Mouse (Mus musculus) hindbrain, embryonic 16.5 days (tissue): ENCODE measurements around the gene Arhgef18. TPM values are rescaled to one million over a fixed set of nuclear protein-coding genes. Genes with fewer than 3 reads are reported as not detected.

Experiments used
- ATAC-seq: fragments of 200-750 bp; cut with Nextera tagmentation; 2 replicates; pipeline ENCODE4 v1.8.0; 2017; ENCODE audit warnings: moderate TSS enrichment, moderate library complexity
- H3K27ac ChIP-seq: fragments of 300-500 bp; sonication (generic); 2 replicates; pipeline ENCODE4 v1.5.1; 2014; ENCODE audit warnings: low read depth, mild to moderate bottlenecking, control low read depth, low read length, moderate library complexity
- H3K27me3 ChIP-seq: fragments of 300-500 bp; sonication (generic); replicated peaks from 2 replicates; pipeline ENCODE4 v1.6.1; 2014; ENCODE audit warnings: low read length; ENCODE audit not compliant: control insufficient read depth, insufficient read depth
- H3K36me3 ChIP-seq: fragments of 300-500 bp; sonication (generic); 2 replicates; pipeline ENCODE4 v1.6.1; 2014; ENCODE audit warnings: mild to moderate bottlenecking, low read length, moderate library complexity, mixed read lengths; ENCODE audit not compliant: control insufficient read depth, insufficient read depth
- H3K4me1 ChIP-seq: fragments of 300-500 bp; sonication (generic); 2 replicates; pipeline ENCODE4 v1.6.1; 2014; ENCODE audit warnings: low read depth, low read length; ENCODE audit not compliant: control insufficient read depth, insufficient read depth
- H3K4me2 ChIP-seq: fragments of 300-500 bp; sonication (generic); 2 replicates; pipeline ENCODE4 v1.6.1; 2014; ENCODE audit warnings: mild to moderate bottlenecking, low read length, control low read depth, moderate library complexity
- H3K4me3 ChIP-seq: fragments of 300-500 bp; sonication (generic); 2 replicates; pipeline ENCODE4 v1.5.1; 2014; ENCODE audit warnings: mild to moderate bottlenecking, low read length, control low read depth, moderate library complexity
- H3K9ac ChIP-seq: fragments of 300-500 bp; sonication (generic); 2 replicates; pipeline ENCODE4 v1.6.1; 2014; ENCODE audit warnings: low read depth, mild to moderate bottlenecking, control low read depth, low read length, moderate library complexity
- H3K9me3 ChIP-seq: fragments of 300-500 bp; sonication (generic); 2 replicates; pipeline ENCODE4 v1.6.1; 2014; ENCODE audit warnings: mild to moderate bottlenecking, low read length, moderate library complexity; ENCODE audit not compliant: control insufficient read depth
- WGBS: fragments of 180-500 bp; shearing (Covaris S2); extraction: QIAGEN DNeasy Blood & Tissue Kit; methylation state at CpG from one replicate; pipeline ENCODE4 v1.1.7; 2014; 5-methylcytosine and 5-hydroxymethylcytosine counted together
- polyA plus RNA-seq: library from polyadenylated mRNA; unstranded; fragments of >200 nt; fragmentation: Nextera tagmentation; extraction: Ambion mirVana; gene quantifications from 2 replicates; pipeline ENCODE4 v1.2.1, GENCODE M21; 2015

The Arhgef18 gene
- polyA plus RNA-seq, 1 experiment from 2014 or later: 11.5 TPM

- no peak overlapping the region for H3K4me3 ChIP-seq
- no peak overlapping the region for H3K27ac ChIP-seq
- H3K36me3 ChIP-seq: no peaks in the 10 kb centered on the region
- H3K4me2 ChIP-seq: no peak overlapping the region
- no peaks in the 10 kb centered on the region for H3K27me3 ChIP-seq
- WGBS: 37% methylated on average over 6 of the region's 6 CpGs
- H3K4me1 ChIP-seq: peaks cover 21% of the 10 kb centered on the region
- no peak overlapping the region for H3K9ac ChIP-seq
- ATAC-seq: no peak
- no peaks in the 10 kb centered on the region for H3K9me3 ChIP-seq
Observed at GRCm38 (mm10) chr8:3414639-3415190, 21.9 kb downstream of the Arhgef18 start.

GRCm38 (mm10) chr8:3415259-3415658, 22.5 kb downstream of the Arhgef18 start:
- 46% methylated on average over 4 of the region's 4 CpGs for WGBS
- no peaks in the 10 kb centered on the region for H3K9me3 ChIP-seq

GRCm38 (mm10) chr8:3415661-3416060, 22.9 kb downstream of the Arhgef18 start:
- no peak for ATAC-seq
- no peak overlapping the region for H3K4me3 ChIP-seq
- WGBS: 81% methylated on average over 6 of the region's 6 CpGs

More at GRCm38 (mm10) chr8:3415259-3415658, 22.5 kb downstream of the Arhgef18 start:
- Histone ChIP-seq H3K9ac (no peak overlapping the region), H3K27ac (no peak overlapping the region), H3K27me3 (no peaks in the 10 kb centered on the region), H3K4me1 (peaks cover 21% of the 10 kb centered on the region), H3K4me2 (no peak overlapping the region), H3K4me3 (no peak overlapping the region), H3K36me3 (no peaks in the 10 kb centered on the region)
- ATAC-seq: no peak

GRCm38 (mm10) chr8:3416846-3417245, 24.0 kb downstream of the Arhgef18 start:
- ATAC-seq: no peak
- H3K36me3 ChIP-seq: no peaks in the 10 kb centered on the region
- H3K27ac ChIP-seq: no peak overlapping the region
- 26% methylated on average over 4 of the region's 4 CpGs for WGBS
- no peak overlapping the region for H3K4me2 ChIP-seq
- H3K9me3 ChIP-seq: no peaks in the 10 kb centered on the region
- H3K4me1 ChIP-seq: peaks cover 21% of the 10 kb centered on the region
- H3K27me3 ChIP-seq: no peaks in the 10 kb centered on the region
- no peak overlapping the region for H3K9ac ChIP-seq
- H3K4me3 ChIP-seq: no peak overlapping the region

More at GRCm38 (mm10) chr8:3415661-3416060, 22.9 kb downstream of the Arhgef18 start:
- Histone ChIP-seq H3K36me3 (no peaks in the 10 kb centered on the region), H3K9ac (no peak overlapping the region), H3K27me3 (no peaks in the 10 kb centered on the region), H3K27ac (no peak overlapping the region), H3K9me3 (no peaks in the 10 kb centered on the region), H3K4me1 (peaks cover 21% of the 10 kb centered on the region), H3K4me2 (no peak overlapping the region)

DNA sequence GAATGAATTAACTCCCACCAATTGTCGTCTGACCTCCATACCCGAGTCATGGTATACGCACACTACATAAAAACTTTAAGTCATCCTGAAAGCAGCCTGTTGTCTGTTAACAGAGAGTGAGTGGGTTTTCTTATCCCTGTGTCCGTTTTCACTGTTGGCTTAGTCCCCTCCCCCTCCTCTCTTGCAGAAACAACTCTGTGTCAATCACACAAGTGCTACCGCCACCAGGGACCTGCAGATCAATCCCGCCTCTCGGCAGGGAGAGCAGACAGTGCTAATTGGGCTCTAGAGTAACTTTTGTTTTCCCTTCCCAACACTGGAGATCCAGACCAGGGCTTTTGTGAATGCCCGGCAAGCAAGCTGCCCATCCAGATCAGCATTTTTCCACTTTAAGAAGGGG, 24.6 kb downstream of the Arhgef18 start:
- H3K4me2 ChIP-seq: no peak overlapping the region
- no peak overlapping the region for H3K9ac ChIP-seq
- ATAC-seq: no peak
- H3K4me3 ChIP-seq: no peak overlapping the region
- H3K27me3 ChIP-seq: no peaks in the 10 kb centered on the region
- no peaks in the 10 kb centered on the region for H3K36me3 ChIP-seq
- peaks cover 21% of the 10 kb centered on the region for H3K4me1 ChIP-seq
- no peak overlapping the region for H3K27ac ChIP-seq
- 7% methylated on average over 8 of the region's 8 CpGs for WGBS
- no peaks in the 10 kb centered on the region for H3K9me3 ChIP-seq

DNA sequence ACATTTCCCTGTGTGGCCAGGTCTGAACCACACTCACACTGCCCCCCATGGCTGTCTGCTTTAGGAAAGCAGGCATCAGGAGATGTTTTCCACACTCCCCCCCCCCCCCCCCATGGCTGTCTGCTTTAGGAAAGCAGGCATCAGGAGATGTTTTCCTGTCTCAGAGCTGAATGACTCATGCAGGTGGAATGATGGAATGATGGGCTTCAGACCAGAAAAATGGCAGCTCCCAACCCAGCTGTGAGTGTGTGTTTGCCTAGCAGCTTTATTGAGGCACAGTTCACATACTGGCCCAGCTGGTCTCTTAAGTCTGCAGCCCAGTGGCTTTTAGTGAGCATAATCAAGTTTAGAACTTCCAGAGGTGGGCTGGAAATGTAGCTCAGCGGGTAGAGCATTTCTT, 25.3 kb downstream of the Arhgef18 start:
- H3K4me2 ChIP-seq: no peak overlapping the region
- no peaks in the 10 kb centered on the region for H3K27me3 ChIP-seq
- H3K27ac ChIP-seq: no peak overlapping the region
- no peak overlapping the region for H3K9ac ChIP-seq
- no peak for ATAC-seq
- peaks cover 21% of the 10 kb centered on the region for H3K4me1 ChIP-seq
- WGBS: 82% methylated on average over 1 of the region's 1 CpGs
- H3K9me3 ChIP-seq: no peaks in the 10 kb centered on the region
- H3K36me3 ChIP-seq: no peaks in the 10 kb centered on the region
- no peak overlapping the region for H3K4me3 ChIP-seq

DNA sequence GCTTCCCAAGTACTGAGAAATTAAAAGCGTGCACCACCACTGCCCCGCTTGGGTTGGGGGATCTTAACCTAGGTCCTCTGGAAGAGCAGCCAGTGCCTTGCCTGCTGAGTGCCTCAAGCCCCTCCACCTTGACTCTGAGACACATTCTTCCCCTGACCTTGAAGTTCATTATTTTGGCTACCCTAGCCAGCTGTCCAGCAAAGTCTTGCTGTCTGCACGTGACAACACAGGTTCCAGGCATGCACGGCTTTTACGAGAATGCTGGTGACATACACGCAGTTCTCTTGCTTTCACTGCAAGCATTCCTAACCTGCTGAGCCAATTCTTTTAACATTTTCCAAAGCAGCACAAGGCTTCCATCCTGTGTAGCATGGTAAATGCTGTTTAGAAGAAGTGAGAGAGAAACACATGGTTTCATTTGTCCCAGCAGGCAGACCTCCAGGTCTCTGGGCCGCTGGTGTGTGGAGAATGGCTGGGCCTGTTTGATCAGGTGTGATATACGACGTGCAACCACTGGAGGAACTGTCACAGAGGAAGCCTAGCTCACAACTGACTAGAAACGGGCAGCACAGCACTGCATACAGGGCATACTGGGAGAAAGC, 27.4 kb downstream of the Arhgef18 start:
- Histone ChIP-seq H3K4me3 (no peak overlapping the region), H3K9me3 (no peaks in the 10 kb centered on the region), H3K4me2 (no peak overlapping the region), H3K36me3 (no peaks in the 10 kb centered on the region), H3K27me3 (no peaks in the 10 kb centered on the region), H3K27ac (no peak overlapping the region), H3K9ac (no peak overlapping the region), H3K4me1 (peaks cover 18% of the 10 kb centered on the region)
- WGBS: 80% methylated on average over 10 of the region's 10 CpGs
- no peak for ATAC-seq

DNA sequence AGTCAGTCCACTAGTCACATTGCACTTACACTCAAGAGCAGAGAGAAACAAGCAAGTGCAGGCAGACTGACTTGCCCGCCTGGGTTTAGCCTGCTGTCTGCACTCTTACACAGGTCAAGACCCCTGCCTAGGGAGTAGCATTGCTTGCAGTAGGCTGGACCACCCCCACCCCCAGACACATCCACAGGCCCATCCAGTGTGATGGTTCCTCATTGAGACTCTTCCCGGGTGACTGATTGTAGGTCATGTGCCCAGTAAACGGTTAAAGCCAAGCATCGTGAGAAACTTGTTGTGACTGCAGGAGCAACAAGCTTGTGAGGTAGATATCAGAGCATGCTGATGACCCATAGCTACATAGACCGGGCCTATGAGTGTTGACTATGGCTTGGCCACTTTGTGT, 28.7 kb downstream of the Arhgef18 start:
- 93% methylated on average over 5 of the region's 5 CpGs for WGBS
- peaks cover 11% of the 10 kb centered on the region for H3K4me1 ChIP-seq
- no peaks in the 10 kb centered on the region for H3K36me3 ChIP-seq
- H3K27ac ChIP-seq: no peak overlapping the region
- H3K27me3 ChIP-seq: no peaks in the 10 kb centered on the region
- no peak for ATAC-seq
- H3K9me3 ChIP-seq: no peaks in the 10 kb centered on the region
- no peak overlapping the region for H3K4me2 ChIP-seq
- no peak overlapping the region for H3K4me3 ChIP-seq
- no peak overlapping the region for H3K9ac ChIP-seq

DNA sequence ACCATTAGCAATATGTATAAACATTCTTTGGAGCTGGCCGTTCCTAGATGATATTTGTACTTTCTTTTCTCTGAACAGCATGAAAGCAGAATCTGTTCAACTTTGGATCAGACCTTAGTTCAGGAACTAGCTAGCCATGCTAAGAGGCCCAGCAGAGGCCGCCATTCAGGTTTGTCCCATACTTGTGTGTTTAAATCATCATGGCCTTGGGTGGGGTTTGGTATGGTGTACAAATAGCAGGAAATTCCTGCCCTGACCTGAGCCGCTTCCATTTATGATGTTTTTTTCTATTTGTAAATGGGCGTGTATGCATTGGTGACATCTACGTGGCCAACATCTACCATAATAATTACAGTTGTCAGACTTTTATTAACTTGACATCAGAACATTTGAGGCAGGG, 32.4 kb downstream of the Arhgef18 start:
- no peak overlapping the region for H3K4me2 ChIP-seq
- 95% methylated on average over 5 of the region's 5 CpGs for WGBS
- no peak overlapping the region for H3K9ac ChIP-seq
- H3K9me3 ChIP-seq: no peaks in the 10 kb centered on the region
- ATAC-seq: no peak
- H3K4me3 ChIP-seq: no peak overlapping the region
- H3K4me1 ChIP-seq: no peaks in the 10 kb centered on the region
- no peak overlapping the region for H3K27ac ChIP-seq
- H3K27me3 ChIP-seq: no peaks in the 10 kb centered on the region
- peaks cover 4% of the 10 kb centered on the region; the same call in 1 of the 2 replicates for H3K36me3 ChIP-seq
